Mouse (Mus musculus) heart, embryonic 10.5 days (tissue): ENCODE measurements at regions not wholly inside any gene's neighbourhood (a gene's known extent, or its start where the extent isn't known, plus 50 kb on each side); places are given as distances from the start of the nearest gene placed in this dataset.

Source experiments
- DNase-seq: peaks from one replicate; pipeline ENCODE4 v3.0.0-alpha.2; 2017; ENCODE audit warnings: low spot score
- H3K27ac ChIP-seq: fragments of 300-500 bp; sonication (generic); 2 replicates; pipeline ENCODE4 v1.5.1; 2016; ENCODE audit warnings: mild to moderate bottlenecking
- H3K27me3 ChIP-seq: fragments of 300-500 bp; sonication (generic); 2 replicates; pipeline ENCODE4 v1.6.1; 2016; ENCODE audit warnings: mild to moderate bottlenecking; ENCODE audit not compliant: poor library complexity, insufficient read depth, severe bottlenecking
- H3K36me3 ChIP-seq: fragments of 300-500 bp; sonication (generic); 2 replicates; pipeline ENCODE4 v1.6.1; 2016; ENCODE audit warnings: mild to moderate bottlenecking, moderate library complexity
- H3K4me1 ChIP-seq: fragments of 300-500 bp; sonication (generic); 2 replicates; pipeline ENCODE4 v1.6.1; 2016; ENCODE audit warnings: mild to moderate bottlenecking
- H3K4me3 ChIP-seq: fragments of 300-500 bp; sonication (generic); 2 replicates; pipeline ENCODE4 v1.5.1; 2016; ENCODE audit warnings: mild to moderate bottlenecking, moderate library complexity
- H3K9me3 ChIP-seq: fragments of 300-500 bp; sonication (generic); 2 replicates; pipeline ENCODE4 v1.6.1; 2016; ENCODE audit warnings: mild to moderate bottlenecking, moderate library complexity
- WGBS: fragments of 180-500 bp; shearing (Covaris S2); methylation state at CpG from one replicate; pipeline ENCODE4 v1.1.7; 2016; 5-methylcytosine and 5-hydroxymethylcytosine counted together

- Histone ChIP-seq H3K4me3 (no peak overlapping the region), H3K27me3 (peaks cover 16% of the 10 kb centered on the region), H3K36me3 (no peaks in the 10 kb centered on the region), H3K27ac (no peak overlapping the region), H3K9me3 (no peaks in the 10 kb centered on the region), H3K4me1 (no peaks in the 10 kb centered on the region)
- WGBS = 64% methylated on average over 6 of the region's 6 CpGs
- DNase-seq = no peak
Observed at GRCm38 (mm10) chr6:100491811-100492210, 179.1 kb downstream of the Shq1 start.

GRCm38 (mm10) chr6:100490920-100491712 is 179.8 kb downstream of the Shq1 start:
- no peaks in the 10 kb centered on the region for H3K36me3 ChIP-seq
- H3K4me3 ChIP-seq = no peak overlapping the region
- no peaks in the 10 kb centered on the region for H3K9me3 ChIP-seq
- H3K4me1 ChIP-seq = no peaks in the 10 kb centered on the region
- peaks cover 18% of the 10 kb centered on the region for H3K27me3 ChIP-seq
- no peak for DNase-seq
- WGBS = 87% methylated on average over 7 of the region's 7 CpGs
- no peak overlapping the region for H3K27ac ChIP-seq

GRCm38 (mm10) chr6:100483836-100484235 is 187.1 kb downstream of the Shq1 start:
- H3K27ac ChIP-seq = no peak overlapping the region
- H3K36me3 ChIP-seq = no peaks in the 10 kb centered on the region
- H3K27me3 ChIP-seq = 0 out of 2 replicates have a peak, but pooled peaks cover 14% of the 10 kb centered on the region
- H3K9me3 ChIP-seq = peaks cover 8% of the 10 kb centered on the region; the same call in 1 of the 2 replicates
- no peak for DNase-seq
- peaks cover 39% of the 10 kb centered on the region for H3K4me1 ChIP-seq
- WGBS = 68% methylated on average over 3 of the region's 3 CpGs
- H3K4me3 ChIP-seq = peak overlapping the region; percentile 43

- Histone ChIP-seq H3K4me1 (peaks cover 39% of the 10 kb centered on the region), H3K27me3 (0 out of 2 replicates have a peak, but pooled peaks cover 14% of the 10 kb centered on the region), H3K27ac (no peak overlapping the region), H3K4me3 (peak overlapping the region; percentile 43), H3K36me3 (no peaks in the 10 kb centered on the region), H3K9me3 (peaks cover 8% of the 10 kb centered on the region; the same call in 1 of the 2 replicates)
- WGBS = 3% methylated on average over 14 of the region's 14 CpGs
- no peak for DNase-seq
Observed at GRCm38 (mm10) chr6:100483084-100483810, 187.7 kb downstream of the Shq1 start.

GRCm38 (mm10) chr6:100482572-100482971 is 188.4 kb downstream of the Shq1 start:
- no peaks in the 10 kb centered on the region for H3K36me3 ChIP-seq
- WGBS = 29% methylated on average over 7 of the region's 7 CpGs
- H3K27me3 ChIP-seq = 0 out of 2 replicates have a peak, but pooled peaks cover 14% of the 10 kb centered on the region
- no peak overlapping the region for H3K4me3 ChIP-seq
- H3K9me3 ChIP-seq = peaks cover 8% of the 10 kb centered on the region; the same call in 1 of the 2 replicates
- DNase-seq = no peak
- peaks cover 39% of the 10 kb centered on the region for H3K4me1 ChIP-seq
- peak overlapping the region; percentile 31; the same call in 1 of the 2 replicates for H3K27ac ChIP-seq

- whole genome bisulfite sequencing = 69% methylated on average over 3 of the region's 3 CpGs
- no peak overlapping the region for H3K4me3 ChIP-seq
Observed at GRCm38 (mm10) chr6:100480525-100480924, 190.4 kb downstream of the Shq1 start.

GRCm38 (mm10) chr6:100479881-100480280 is 191.1 kb downstream of the Shq1 start:
- H3K4me3 ChIP-seq = no peak overlapping the region
- peaks cover 52% of the 10 kb centered on the region for H3K4me1 ChIP-seq
- WGBS = 40% methylated on average over 6 of the region's 6 CpGs
- no peaks in the 10 kb centered on the region for H3K36me3 ChIP-seq
- peaks cover 23% of the 10 kb centered on the region; the same call in 1 of the 2 replicates for H3K27me3 ChIP-seq
- no peak for DNase-seq
- peaks cover under 1% of the 10 kb centered on the region; the same call in 1 of the 2 replicates for H3K9me3 ChIP-seq
- no peak overlapping the region for H3K27ac ChIP-seq

More at GRCm38 (mm10) chr6:100480525-100480924, 190.4 kb downstream of the Shq1 start:
- Histone ChIP-seq H3K27me3 (peaks cover 16% of the 10 kb centered on the region; the same call in 1 of the 2 replicates), H3K27ac (no peak overlapping the region), H3K9me3 (peaks cover 5% of the 10 kb centered on the region; the same call in 1 of the 2 replicates), H3K36me3 (no peaks in the 10 kb centered on the region), H3K4me1 (peaks cover 52% of the 10 kb centered on the region)
- no peak for DNase-seq

GRCm38 (mm10) chr6:100479455-100479854 is 191.5 kb downstream of the Shq1 start:
- no peak for DNase-seq
- H3K27me3 ChIP-seq = peaks cover 27% of the 10 kb centered on the region; the same call in 1 of the 2 replicates
- 86% methylated on average over 4 of the region's 4 CpGs for WGBS
- H3K4me1 ChIP-seq = peaks cover 52% of the 10 kb centered on the region
- H3K9me3 ChIP-seq = no peaks in the 10 kb centered on the region
- no peak overlapping the region for H3K4me3 ChIP-seq
- no peaks in the 10 kb centered on the region for H3K36me3 ChIP-seq
- no peak overlapping the region for H3K27ac ChIP-seq

GRCm38 (mm10) chr6:100476550-100477366 is 189.5 kb upstream of the Rybp start:
- 78% methylated on average over 6 of the region's 6 CpGs for WGBS
- peaks cover 26% of the 10 kb centered on the region for H3K4me1 ChIP-seq
- H3K27me3 ChIP-seq = peaks cover 22% of the 10 kb centered on the region; the same call in 1 of the 2 replicates
- no peaks in the 10 kb centered on the region for H3K36me3 ChIP-seq
- H3K4me3 ChIP-seq = no peak overlapping the region
- DNase-seq = no peak
- no peaks in the 10 kb centered on the region for H3K9me3 ChIP-seq
- H3K27ac ChIP-seq = no peak overlapping the region

- H3K9me3 ChIP-seq = 0 out of 2 replicates have a peak, but pooled peaks cover 4% of the 10 kb centered on the region
- no peak overlapping the region for H3K27ac ChIP-seq
- no peak overlapping the region for H3K4me3 ChIP-seq
- peaks cover 19% of the 10 kb centered on the region for H3K4me1 ChIP-seq
- WGBS = 65% methylated on average over 4 of the region's 4 CpGs
- DNase-seq = no peak
- peaks cover 22% of the 10 kb centered on the region; the same call in 1 of the 2 replicates for H3K27me3 ChIP-seq
- no peaks in the 10 kb centered on the region for H3K36me3 ChIP-seq
Observed at GRCm38 (mm10) chr6:100475341-100475955, 188.2 kb upstream of the Rybp start.

- Histone ChIP-seq H3K36me3 (no peaks in the 10 kb centered on the region), H3K4me1 (peaks cover 13% of the 10 kb centered on the region), H3K27me3 (peaks cover 22% of the 10 kb centered on the region; the same call in 1 of the 2 replicates), H3K27ac (no peak overlapping the region), H3K9me3 (0 out of 2 replicates have a peak, but pooled peaks cover 4% of the 10 kb centered on the region), H3K4me3 (no peak overlapping the region)
- DNase-seq = no peak
- 77% methylated on average over 9 of the region's 9 CpGs for WGBS
Observed at GRCm38 (mm10) chr6:100474326-100474725, 187.0 kb upstream of the Rybp start.

GRCm38 (mm10) chr6:100470071-100470470 is 182.8 kb upstream of the Rybp start:
- Histone ChIP-seq H3K9me3 (0 out of 2 replicates have a peak, but pooled peaks cover 4% of the 10 kb centered on the region), H3K4me1 (no peaks in the 10 kb centered on the region), H3K27me3 (peaks cover 22% of the 10 kb centered on the region; the same call in 1 of the 2 replicates), H3K4me3 (no peak overlapping the region), H3K36me3 (no peaks in the 10 kb centered on the region), H3K27ac (no peak overlapping the region)
- WGBS = 68% methylated on average over 2 of the region's 2 CpGs
- no peak for DNase-seq
